Mouse (Mus musculus): ENCODE data around the gene Stx1b.

DNA sequence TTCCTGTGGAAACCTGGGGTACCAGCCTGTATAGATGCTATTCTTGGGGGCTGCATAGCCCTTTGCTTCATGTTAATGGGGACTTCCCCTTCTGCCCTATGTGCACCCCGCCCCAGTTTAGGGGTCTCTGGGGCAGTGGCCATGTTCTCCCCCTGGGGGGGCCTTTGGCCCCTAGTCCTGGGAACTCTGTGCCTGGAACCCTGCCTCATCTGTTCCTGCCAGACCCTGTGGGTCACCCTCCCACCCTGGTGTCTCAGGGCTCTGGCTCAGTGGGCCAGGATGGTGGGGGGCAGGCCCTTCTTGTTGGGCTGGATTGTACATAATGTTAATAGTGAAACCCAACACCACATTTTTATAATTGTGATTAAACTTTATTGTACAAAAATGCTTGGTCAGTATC, 24.6 kb downstream of the Stx1b start:
- no peak for TF ChIP-seq CTCF (IDR thresholded peaks at IDR 0.05; ENCODE audit: control insufficient read depth, insufficient read depth, insufficient replicate concordance, low read depth, low read length)
- no peak for TF ChIP-seq POLR2A (IDR thresholded peaks at IDR 0.05; ENCODE audit: control insufficient read depth, low read depth, low read length)

Data from testis, adult 2 months (tissue).